Mouse (Mus musculus) MEL (cell line): ENCODE measurements around the gene Inpp4b. TPM values are rescaled to one million over a fixed set of nuclear protein-coding genes. Genes with fewer than 3 reads are reported as not detected.

Source experiments
- DNase-seq: peaks from one replicate; pipeline ENCODE4 v3.0.0; 2011; ENCODE audit warnings: low read depth, low spot score
- H3K27ac ChIP-seq: 2 replicates; pipeline ENCODE4 v1.5.1; 2012; ENCODE audit warnings: low read depth, mild to moderate bottlenecking, control low read depth, low read length, moderate library complexity; ENCODE audit not compliant: control insufficient read depth
- H3K27me3 ChIP-seq, 2 experiments: fragments of 150-350 bp in 1 of 2; sonication (generic) in 1 of 2; 2 replicates each; pipeline ENCODE4 v1.6.1; 2012; ENCODE audit warnings: low read length in 2 of 2, mild to moderate bottlenecking in 2 of 2, improper control_type of control experiment in 1 of 2, moderate library complexity in 1 of 2; ENCODE audit not compliant: insufficient read depth in 2 of 2, control insufficient read depth in 1 of 2
- H3K36me3 ChIP-seq, 2 experiments: 2 replicates each; pipeline ENCODE4 v1.6.1; 2012 to 2014; ENCODE audit warnings: low read length in 2 of 2, improper control_type of control experiment in 1 of 2, inconsistent platforms in 1 of 2, mild to moderate bottlenecking in 1 of 2; ENCODE audit not compliant: insufficient read depth in 2 of 2, control insufficient read depth in 1 of 2
- H3K4me1 ChIP-seq, 2 experiments: fragments of 150-350 bp in 1 of 2; sonication (generic) in 1 of 2; 2 replicates each; pipeline ENCODE4 v1.6.1; 2012; ENCODE audit warnings: low read length in 2 of 2, improper control_type of control experiment in 1 of 2, mild to moderate bottlenecking in 1 of 2; ENCODE audit not compliant: insufficient read depth in 2 of 2, control insufficient read depth in 1 of 2
- H3K4me3 ChIP-seq, 2 experiments: fragments of 150-350 bp in 1 of 2; sonication (generic) in 1 of 2; 2 replicates each; pipeline ENCODE4 v1.5.1; 2012; ENCODE audit warnings: low read depth in 2 of 2, low read length in 2 of 2, mild to moderate bottlenecking in 2 of 2, moderate library complexity in 2 of 2, control low read depth in 1 of 2, improper control_type of control experiment in 1 of 2; ENCODE audit not compliant: control insufficient read depth in 1 of 2, insufficient read depth in 1 of 2
- H3K79me2 ChIP-seq: 2 replicates; pipeline ENCODE4 v1.6.1; 2012; ENCODE audit warnings: mild to moderate bottlenecking, low read length, moderate library complexity; ENCODE audit not compliant: control insufficient read depth, poor library complexity, insufficient read depth
- H3K9ac ChIP-seq: 2 replicates; pipeline ENCODE4 v1.6.1; 2012; ENCODE audit warnings: low read depth, mild to moderate bottlenecking, control low read depth, low read length, moderate library complexity; ENCODE audit not compliant: control insufficient read depth, poor library complexity, severe bottlenecking
- H3K9me3 ChIP-seq: fragments of 150-350 bp; sonication (generic); replicated peaks from 2 replicates; pipeline ENCODE4 v1.6.1; 2012; ENCODE audit warnings: mild to moderate bottlenecking, low read length, improper control_type of control experiment, moderate library complexity; ENCODE audit not compliant: insufficient read depth
- BHLHE40 ChIP-seq: IDR thresholded peaks from 2 replicates; pipeline ENCODE4 v1.6.1; 2012; ENCODE audit warnings: low read depth, mild to moderate bottlenecking, inconsistent platforms, low read length, improper control_type of control experiment, borderline replicate concordance
- CHD1 ChIP-seq: IDR thresholded peaks from 2 replicates; pipeline ENCODE4 v1.6.1; 2012; ENCODE audit warnings: low read depth, mild to moderate bottlenecking, inconsistent platforms, low read length, improper control_type of control experiment
- E2F4 ChIP-seq: IDR thresholded peaks from 2 replicates; pipeline ENCODE4 v1.6.1; 2011; ENCODE audit warnings: low read depth, low read length, improper control_type of control experiment, borderline replicate concordance
- EP300 ChIP-seq, 2 experiments: IDR thresholded peaks; 2 replicates each; pipeline ENCODE4 v1.6.1; 2011; ENCODE audit warnings: improper control_type of control experiment in 2 of 2, low read length in 2 of 2, low read depth in 1 of 2, mild to moderate bottlenecking in 1 of 2
- ETS1 ChIP-seq: IDR thresholded peaks from 2 replicates; pipeline ENCODE4 v1.6.1; 2012; ENCODE audit warnings: low read depth, mild to moderate bottlenecking, inconsistent platforms, low read length, improper control_type of control experiment, moderate library complexity
- HCFC1 ChIP-seq: IDR thresholded peaks from 2 replicates; pipeline ENCODE4 v1.6.1; 2012; ENCODE audit warnings: low read depth, mild to moderate bottlenecking, inconsistent platforms, low read length, improper control_type of control experiment, moderate library complexity
- KAT2A ChIP-seq: conservative IDR thresholded peaks from 2 replicates; pipeline ENCODE4 v1.6.1; 2012; ENCODE audit warnings: low read depth, low read length, improper control_type of control experiment, inconsistent platforms
- MAX ChIP-seq: IDR thresholded peaks from 2 replicates; pipeline ENCODE4 v1.6.1; 2011; ENCODE audit warnings: low read length, improper control_type of control experiment
- MAZ ChIP-seq: IDR thresholded peaks from 2 replicates; pipeline ENCODE4 v1.6.1; 2012; ENCODE audit warnings: low read depth, mild to moderate bottlenecking, inconsistent platforms, low read length, improper control_type of control experiment
- MXI1 ChIP-seq: IDR thresholded peaks from 2 replicates; pipeline ENCODE4 v1.6.1; 2011; ENCODE audit warnings: mild to moderate bottlenecking, low read depth, low read length, improper control_type of control experiment
- MYC ChIP-seq: IDR thresholded peaks from 2 replicates; pipeline ENCODE4 v1.6.1; 2011; ENCODE audit warnings: low read depth, mild to moderate bottlenecking, low read length, improper control_type of control experiment, moderate library complexity
- NELFE ChIP-seq: IDR thresholded peaks from 2 replicates; pipeline ENCODE4 v1.6.1; 2011; ENCODE audit warnings: low read depth, low read length, improper control_type of control experiment
- POLR2AphosphoS2 ChIP-seq: IDR thresholded peaks from 2 replicates; pipeline ENCODE4 v1.6.1; 2011; ENCODE audit warnings: low read length, improper control_type of control experiment
- RCOR1 ChIP-seq: IDR thresholded peaks from 2 replicates; pipeline ENCODE4 v1.6.1; 2012; ENCODE audit warnings: low read depth, mild to moderate bottlenecking, inconsistent platforms, low read length, improper control_type of control experiment
- SIN3A ChIP-seq: IDR thresholded peaks from 2 replicates; pipeline ENCODE4 v1.6.1; 2012; ENCODE audit warnings: low read length, improper control_type of control experiment, inconsistent platforms
- TAL1 ChIP-seq: IDR thresholded peaks from 2 replicates; pipeline ENCODE4 v1.6.1; 2012; ENCODE audit warnings: mild to moderate bottlenecking, inconsistent platforms, low read length, moderate library complexity, mixed read lengths
- TCF12 ChIP-seq: IDR thresholded peaks from 2 replicates; pipeline ENCODE4 v1.6.1; 2014; ENCODE audit warnings: low read depth, mild to moderate bottlenecking, inconsistent platforms, low read length, improper control_type of control experiment, moderate library complexity
- UBTF ChIP-seq: IDR thresholded peaks from 2 replicates; pipeline ENCODE4 v1.6.1; 2012; ENCODE audit warnings: low read depth, mild to moderate bottlenecking, inconsistent platforms, low read length, improper control_type of control experiment, moderate library complexity, borderline replicate concordance; ENCODE audit not compliant: insufficient read depth
- USF2 ChIP-seq, 2 experiments: IDR thresholded peaks; 2 replicates each; pipeline ENCODE4 v1.6.1; 2011 to 2012; ENCODE audit warnings: improper control_type of control experiment in 2 of 2, low read length in 2 of 2, borderline replicate concordance in 1 of 2, inconsistent platforms in 1 of 2, low read depth in 1 of 2, mild to moderate bottlenecking in 1 of 2; ENCODE audit not compliant: insufficient read depth in 1 of 2
- ZMIZ1 ChIP-seq: IDR thresholded peaks from 2 replicates; pipeline ENCODE4 v1.6.1; 2012; ENCODE audit warnings: low read depth, mild to moderate bottlenecking, inconsistent platforms, low read length, improper control_type of control experiment, moderate library complexity
- polyA plus RNA-seq, 2 experiments: library from polyadenylated mRNA; stranded (reverse) in 1 of 2; unstranded in 1 of 2; fragments of >175 nt in 1 of 2; fragments of >200 nt in 1 of 2; gene quantifications; 2 replicates each; pipeline versions ENCODE4 v1.2.1 to v1.2.4; 2012; ENCODE audit warnings: low replicate concordance in 2 of 2, low read depth in 1 of 2; ENCODE audit not compliant: insufficient read length in 2 of 2, insufficient read depth in 1 of 2, missing spikeins in 1 of 2
- total RNA-seq: library from RNA; depleted of rRNA; stranded (reverse); fragments of 300-350 nt; gene quantifications from 2 replicates; pipeline ENCODE4 v1.2.3, GENCODE M21; 2012

Gene Inpp4b
- total and polyA plus RNA-seq, 3 experiments = 12.3 to 26.9 (median 13.6) TPM

- Histone ChIP-seq H3K27ac (no peak overlapping the region), H3K27me3 (no peaks in the 10 kb centered on the region), H3K36me3 (no peaks in the 10 kb centered on the region)
- TF ChIP-seq ETS1 (no peak), MXI1 (no peak), MAZ (no peak), POLR2AphosphoS2 (no peak), ZMIZ1 (no peak), KAT2A (no peak)
- TF ChIP-seq, all 39 proteins: peak for 0
- DNase-seq = no peak
- Histone ChIP-seq H3K4me1 (no peaks in the 10 kb centered on the region), H3K9ac (no peak overlapping the region), H3K79me2 (no peaks in the 10 kb centered on the region), H3K4me3 (no peak overlapping the region), H3K9me3 (no peaks in the 10 kb centered on the region)
Observed at GRCm38 (mm10) chr8:81694893-81695292, 352.5 kb downstream of the Inpp4b start.

DNA sequence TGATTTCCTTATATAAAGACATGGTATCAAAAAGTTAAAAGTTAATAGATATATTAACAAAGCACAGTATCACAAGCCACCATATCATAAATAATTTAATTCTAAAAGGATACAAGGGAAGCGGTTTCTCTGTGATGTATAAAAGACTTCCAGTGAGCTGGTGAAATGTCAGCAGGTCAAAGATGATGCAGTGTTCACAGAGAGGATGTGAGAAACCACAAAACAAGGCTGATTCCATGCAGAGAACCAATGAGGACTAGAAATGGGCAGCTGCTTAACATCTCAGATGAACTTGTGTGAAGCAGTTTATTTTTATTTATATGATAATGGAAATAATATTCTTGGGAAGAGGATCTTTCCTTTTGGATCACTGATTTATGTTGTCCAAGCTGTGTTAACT is 359.7 kb downstream of the Inpp4b start:
- H3K79me2 ChIP-seq = no peaks in the 10 kb centered on the region

GRCm38 (mm10) chr8:81703571-81704365 is 361.4 kb downstream of the Inpp4b start:
- TF ChIP-seq MAX (no peak), TAL1 (no peak), MXI1 (no peak), MAZ (no peak), USF2 (IDR thresholded peaks at IDR 0.05; ENCODE audit: borderline replicate concordance in 1 of 2, insufficient read depth in 1 of 2, low read depth in 1 of 2, low read length in 2 of 2) (no peak), BHLHE40 (no peak), NELFE (no peak), MYC (no peak), EP300 (IDR thresholded peaks at IDR 0.05; ENCODE audit: low read depth in 1 of 2, low read length in 2 of 2) (no peak), UBTF (no peak), RCOR1 (no peak), CHD1 (no peak), KAT2A (no peak), E2F4 (no peak), HCFC1 (no peak)
- Histone ChIP-seq H3K4me1 (peaks cover 0 to 2% of the 10 kb centered on the region in 2 experiments; a peak in 1 of 4 replicates), H3K79me2 (no peaks in the 10 kb centered on the region), H3K27ac (no peak overlapping the region), H3K9me3 (no peaks in the 10 kb centered on the region), H3K27me3 (no peaks in the 10 kb centered on the region), H3K4me3 (no peak overlapping the region), H3K36me3 (no peaks in the 10 kb centered on the region), H3K9ac (no peak overlapping the region)
- DNase-seq = no peak

More for the DNA sequence above, 359.7 kb downstream of the Inpp4b start:
- DNase-seq = no peak
- Histone ChIP-seq H3K4me3 (no peak overlapping the region), H3K9ac (no peak overlapping the region), H3K27ac (no peak overlapping the region), H3K27me3 (no peaks in the 10 kb centered on the region), H3K36me3 (no peaks in the 10 kb centered on the region), H3K4me1 (peaks cover 0 to 2% of the 10 kb centered on the region in 2 experiments; a peak in 1 of 4 replicates), H3K9me3 (no peaks in the 10 kb centered on the region)
- no peak for TF ChIP-seq CHD1
- TF ChIP-seq SIN3A = no peak
- no peak for TF ChIP-seq TCF12
- TF ChIP-seq RCOR1 = no peak
- no peak for TF ChIP-seq TAL1
